Mouse (Mus musculus) neural tube, embryonic 13.5 days (tissue): ENCODE measurements around the gene Rfng. TPM values are rescaled to one million over a fixed set of nuclear protein-coding genes. Genes with fewer than 3 reads are reported as not detected.
"Not testable (repeated sequence)": the region's sequence is repeated elsewhere in the genome, so short reads cannot be mapped to it uniquely, and the experiment has no call there.

Source experiments
- ATAC-seq: fragments of 200-750 bp; cut with Nextera tagmentation; 2 replicates; pipeline ENCODE4 v1.8.0; 2017; ENCODE audit warnings: low read depth, mild to moderate bottlenecking, moderate TSS enrichment, moderate library complexity
- H3K27ac ChIP-seq: fragments of 300-500 bp; sonication (generic); replicated peaks from 2 replicates; pipeline ENCODE4 v1.5.1; 2015; ENCODE audit warnings: moderate library complexity, mild to moderate bottlenecking, inconsistent platforms
- H3K27me3 ChIP-seq: fragments of 300-500 bp; sonication (generic); 2 replicates; pipeline ENCODE4 v1.6.1; 2015; ENCODE audit warnings: mild to moderate bottlenecking, inconsistent platforms
- H3K36me3 ChIP-seq: fragments of 300-500 bp; sonication (generic); 2 replicates; pipeline ENCODE4 v1.6.1; 2015; ENCODE audit warnings: mild to moderate bottlenecking, inconsistent platforms
- H3K4me1 ChIP-seq: fragments of 300-500 bp; sonication (generic); replicated peaks from 2 replicates; pipeline ENCODE4 v1.6.1; 2015; ENCODE audit warnings: inconsistent platforms
- H3K4me2 ChIP-seq: fragments of 300-500 bp; sonication (generic); 2 replicates; pipeline ENCODE4 v1.6.1; 2015; ENCODE audit warnings: inconsistent platforms, mild to moderate bottlenecking, moderate library complexity
- H3K4me3 ChIP-seq: fragments of 300-500 bp; sonication (generic); 2 replicates; pipeline ENCODE4 v1.5.1; 2015; ENCODE audit warnings: mild to moderate bottlenecking, inconsistent platforms
- H3K9ac ChIP-seq: fragments of 300-500 bp; sonication (generic); 2 replicates; pipeline ENCODE4 v1.6.1; 2015; ENCODE audit warnings: moderate library complexity, mild to moderate bottlenecking, inconsistent platforms
- H3K9me3 ChIP-seq: fragments of 300-500 bp; sonication (generic); 2 replicates; pipeline ENCODE4 v1.6.1; 2016; ENCODE audit warnings: inconsistent platforms
- WGBS: fragments of 180-500 bp; shearing (Covaris S2); methylation state at CpG from one replicate; pipeline ENCODE4 v1.1.7; 2015; 5-methylcytosine and 5-hydroxymethylcytosine counted together
- polyA plus RNA-seq: library from polyadenylated mRNA; unstranded; fragments of >200 nt; fragmentation: Nextera tagmentation; extraction: Ambion mirVana; gene quantifications from 2 replicates; pipeline ENCODE4 v1.2.1, GENCODE M21; 2015

Gene Rfng
- polyA plus RNA-seq, 1 experiment from 2014 or later, result 105 TPM

- Histone ChIP-seq H3K4me2 (peak overlapping the region; percentile 99), H3K27ac (peak overlapping the region; percentile 89), H3K4me1 (peaks cover 28% of the 10 kb centered on the region), H3K9ac (peak overlapping the region; percentile 95), H3K9me3 (no peaks in the 10 kb centered on the region), H3K36me3 (peaks cover 66% of the 10 kb centered on the region), H3K4me3 (peak overlapping the region; percentile 89), H3K27me3 (no peaks in the 10 kb centered on the region)
- ATAC-seq, result peak; percentile 23
- 3% methylated on average over 42 of the region's 42 CpGs for WGBS
These were observed 462 bp downstream of the Rfng start for GRCm38 (mm10) chr11:120783426-120784063.

- WGBS, result 95% methylated on average over 6 of the region's 6 CpGs
- not testable (repeated sequence) for H3K4me3 ChIP-seq, H3K9ac ChIP-seq, H3K27me3 ChIP-seq, H3K27ac ChIP-seq, ATAC-seq, H3K9me3 ChIP-seq, H3K4me2 ChIP-seq
- Histone ChIP-seq H3K4me1 (peaks cover 38% of the 10 kb centered on the region), H3K36me3 (peaks cover 44% of the 10 kb centered on the region)
These were observed 2.6 kb downstream of the Rfng start for GRCm38 (mm10) chr11:120781361-120781760.

- Histone ChIP-seq H3K27me3 (no peaks in the 10 kb centered on the region), H3K27ac (no peak overlapping the region), H3K4me3 (no peak overlapping the region), H3K9me3 (no peaks in the 10 kb centered on the region), H3K9ac (no peak overlapping the region), H3K4me2 (no peak overlapping the region), H3K36me3 (peaks cover 36% of the 10 kb centered on the region), H3K4me1 (peaks cover 32% of the 10 kb centered on the region)
- ATAC-seq, result no peak
- WGBS, result 83% methylated on average over 1 of the region's 1 CpGs
These were observed 4.1 kb downstream of the Rfng start for GRCm38 (mm10) chr11:120779876-120780275.

GRCm38 (mm10) chr11:120777123-120777522 lies 6.9 kb downstream of the Rfng start:
- ATAC-seq, result no peak
- peaks cover 16% of the 10 kb centered on the region; the same call in 1 of the 2 replicates for H3K4me1 ChIP-seq
- H3K27ac ChIP-seq, result no peak overlapping the region
- peaks cover 29% of the 10 kb centered on the region for H3K36me3 ChIP-seq
- no peak overlapping the region for H3K4me3 ChIP-seq
- 27% methylated on average over 6 of the region's 6 CpGs for WGBS
- H3K27me3 ChIP-seq, result no peaks in the 10 kb centered on the region
- no peak overlapping the region for H3K4me2 ChIP-seq
- peak overlapping the region; percentile 12; the same call in 1 of the 2 replicates for H3K9ac ChIP-seq
- no peaks in the 10 kb centered on the region for H3K9me3 ChIP-seq

GRCm38 (mm10) chr11:120775774-120776469 lies 8.1 kb downstream of the Rfng start:
- H3K27ac ChIP-seq, result no peak overlapping the region
- WGBS, result 23% methylated on average over 15 of the region's 15 CpGs
- peaks cover 16% of the 10 kb centered on the region; the same call in 1 of the 2 replicates for H3K4me1 ChIP-seq
- no peaks in the 10 kb centered on the region for H3K9me3 ChIP-seq
- H3K36me3 ChIP-seq, result peaks cover 21% of the 10 kb centered on the region
- H3K4me2 ChIP-seq, result no peak overlapping the region
- ATAC-seq, result peak; percentile 93
- no peak overlapping the region for H3K9ac ChIP-seq
- no peaks in the 10 kb centered on the region for H3K27me3 ChIP-seq
- H3K4me3 ChIP-seq, result no peak overlapping the region

GRCm38 (mm10) chr11:120773463-120774190 lies 10.4 kb downstream of the Rfng start:
- Histone ChIP-seq H3K9me3 (no peaks in the 10 kb centered on the region), H3K27me3 (no peaks in the 10 kb centered on the region), H3K36me3 (no peaks in the 10 kb centered on the region), H3K4me1 (peaks cover 16% of the 10 kb centered on the region; the same call in 1 of the 2 replicates), H3K4me2 (no peak overlapping the region), H3K4me3 (no peak overlapping the region), H3K9ac (no peak overlapping the region), H3K27ac (no peak overlapping the region)
- ATAC-seq, result no peak
- WGBS, result 85% methylated on average over 7 of the region's 7 CpGs

- ATAC-seq, result no peak
- H3K9ac ChIP-seq, result no peak overlapping the region
- no peaks in the 10 kb centered on the region for H3K36me3 ChIP-seq
- no peaks in the 10 kb centered on the region for H3K27me3 ChIP-seq
- H3K27ac ChIP-seq, result no peak overlapping the region
- H3K4me2 ChIP-seq, result no peak overlapping the region
- WGBS, result 92% methylated on average over 3 of the region's 3 CpGs
- no peaks in the 10 kb centered on the region for H3K9me3 ChIP-seq
- no peak overlapping the region for H3K4me3 ChIP-seq
- peaks cover 16% of the 10 kb centered on the region; the same call in 1 of the 2 replicates for H3K4me1 ChIP-seq
These were observed 11.3 kb downstream of the Rfng start for GRCm38 (mm10) chr11:120772749-120773148.

GRCm38 (mm10) chr11:120768206-120768605 lies 15.8 kb downstream of the Rfng start:
- Histone ChIP-seq H3K27ac (no peak overlapping the region), H3K36me3 (no peaks in the 10 kb centered on the region), H3K27me3 (no peaks in the 10 kb centered on the region), H3K4me3 (no peak overlapping the region), H3K4me1 (no peaks in the 10 kb centered on the region), H3K4me2 (no peak overlapping the region), H3K9me3 (no peaks in the 10 kb centered on the region), H3K9ac (no peak overlapping the region)
- ATAC-seq, result no peak
- 57% methylated on average over 1 of the region's 1 CpGs for WGBS

GRCm38 (mm10) chr11:120767023-120767422 lies 17.0 kb downstream of the Rfng start:
- not testable (repeated sequence) for H3K9me3 ChIP-seq, H3K9ac ChIP-seq, H3K4me2 ChIP-seq, H3K4me3 ChIP-seq, H3K27ac ChIP-seq, H3K36me3 ChIP-seq, ATAC-seq, H3K27me3 ChIP-seq, H3K4me1 ChIP-seq
- WGBS, result 75% methylated on average over 4 of the region's 7 CpGs

- 12% methylated on average over 9 of the region's 23 CpGs for WGBS
- not testable (repeated sequence) for H3K4me1 ChIP-seq, H3K9me3 ChIP-seq, H3K27ac ChIP-seq, H3K9ac ChIP-seq, H3K36me3 ChIP-seq, H3K4me3 ChIP-seq
- peak; percentile 66; the same call in 1 of the 2 replicates for ATAC-seq
- H3K27me3 ChIP-seq, result peaks cover 12% of the 10 kb centered on the region
- peak overlapping the region; percentile 22; the same call in 1 of the 2 replicates for H3K4me2 ChIP-seq
These were observed 20.6 kb downstream of the Rfng start for GRCm38 (mm10) chr11:120763121-120763999.

- H3K4me1 ChIP-seq, H3K36me3 ChIP-seq, H3K27ac ChIP-seq, H3K4me3 ChIP-seq: not testable (repeated sequence)
- peak; percentile 47; the same call in 1 of the 2 replicates for ATAC-seq
- H3K27me3 ChIP-seq, result peaks cover 12% of the 10 kb centered on the region
- H3K9me3 ChIP-seq, result 0 out of 2 replicates have a peak, but pooled peaks cover 15% of the 10 kb centered on the region
- 19% methylated on average over 14 of the region's 14 CpGs for WGBS
- 0 out of 2 replicates have a peak within 1 kb of the TSS, but pooled peaks have one; percentile 5 for H3K9ac ChIP-seq
- H3K4me2 ChIP-seq, result peak within 1 kb of the TSS; percentile 22; the same call in 1 of the 2 replicates
These were observed 21.4 kb downstream of the Rfng start, which contains the start of gene Hmga1b for GRCm38 (mm10) chr11:120762672-120763041. Hmga1b (plus strand) TSS chr11:120762794.
